Mouse (Mus musculus) brown adipose tissue, adult 24 weeks (tissue): ENCODE measurements around the gene Itgad. TPM values are rescaled to one million over a fixed set of nuclear protein-coding genes. Genes with fewer than 3 reads are reported as not detected.

Experiments
- H3K27ac ChIP-seq: fragments of 200-500 bp; replicated peaks from 2 replicates; pipeline ENCODE4 v1.5.1; 2012; ENCODE audit warnings: low read depth, mild to moderate bottlenecking, low read length
- H3K4me1 ChIP-seq: fragments of 200-500 bp; 2 replicates; pipeline ENCODE4 v1.6.1; 2012; ENCODE audit warnings: low read length, mixed read lengths; ENCODE audit not compliant: control insufficient read depth, insufficient read depth, insufficient read length
- H3K4me3 ChIP-seq: fragments of 200-500 bp; 2 replicates; pipeline ENCODE4 v1.5.1; 2012; ENCODE audit warnings: low read depth, mild to moderate bottlenecking, low read length, moderate library complexity; ENCODE audit not compliant: insufficient read depth
- polyA plus RNA-seq: library from polyadenylated mRNA; stranded (reverse); fragments of >200 nt; gene quantifications from 2 replicates; pipeline ENCODE4 v1.2.4, GENCODE M21; 2012; ENCODE audit not compliant: missing spikeins, insufficient read depth, insufficient read length

Gene Itgad
- polyA plus RNA-seq, 1 experiment, result not detected

GRCm38 (mm10) chr7:128271496-128271895, 117.3 kb downstream of the Itgad start:
- no peak overlapping the region for H3K4me3 ChIP-seq
- no peak overlapping the region for H3K27ac ChIP-seq

More at GRCm38 (mm10) chr7:128271496-128271895, 117.3 kb downstream of the Itgad start:
- no peaks in the 10 kb centered on the region for H3K4me1 ChIP-seq

Other genes starting within 250 kb of the Itgad start
- 17.9 and 21.4 TPM in 2 replicates for gene Kat8, start 241.9 kb upstream of the Itgad start, polyA plus RNA-seq
- 0.79 TPM in 1 of 2 replicates, not detected in the other for gene Prss8, start 224.3 kb upstream of the Itgad start, polyA plus RNA-seq
- 20.2 and 23.7 TPM in 2 replicates for gene Prss36, start 207.7 kb upstream of the Itgad start, polyA plus RNA-seq
- 250 and 260 TPM in 2 replicates for gene Fus, start 186.9 kb upstream of the Itgad start, polyA plus RNA-seq
- 0.79 and 3.6 TPM in 2 replicates for gene Pycard, start 160.5 kb upstream of the Itgad start, polyA plus RNA-seq
- gene Trim72, start 150.4 kb upstream of the Itgad start, polyA plus RNA-seq, result 0.48 and 2.6 TPM in 2 replicates
- gene Itgam, start 91.7 kb upstream of the Itgad start, polyA plus RNA-seq, result 4.6 and 6.0 TPM in 2 replicates
- gene Gm49368, start 91.7 kb upstream of the Itgad start, polyA plus RNA-seq, result not detected in 2 replicates
- 0.75 TPM in 1 of 2 replicates, not detected in the other for gene Itgax, start 24.8 kb upstream of the Itgad start, polyA plus RNA-seq
- gene Cox6a2, start 52.0 kb downstream of the Itgad start, polyA plus RNA-seq, result 45.2 and 76.4 TPM in 2 replicates
- gene Armc5, start 83.0 kb downstream of the Itgad start, polyA plus RNA-seq, result 2.1 and 3.5 TPM in 2 replicates
- gene 9130023H24Rik, start 83.7 kb downstream of the Itgad start, polyA plus RNA-seq, result 2.5 and 3.3 TPM in 2 replicates
- 4.5 and 5.5 TPM in 2 replicates for gene Tgfb1i1, start 92.4 kb downstream of the Itgad start, polyA plus RNA-seq
- gene Slc5a2, start 111.3 kb downstream of the Itgad start, polyA plus RNA-seq, result not detected in 2 replicates
- 7.6 and 9.8 TPM in 2 replicates for gene BC017158, start 143.8 kb downstream of the Itgad start, polyA plus RNA-seq